Mouse (Mus musculus) monocyte, adult 2 months (primary cell): ENCODE measurements around the gene 4930432M17Rik.

ENCODE experiments used
- DNase-seq, 2 experiments: peaks; one replicate each; pipeline ENCODE4 v3.0.0; 2022; ENCODE audit warnings: low spot score in 2 of 2, low read depth in 1 of 2

The 4930432M17Rik gene

GRCm38 (mm10) chr3:121672135-121672790 lies 1.7 kb downstream of the 4930432M17Rik start:
- DNase-seq = no peak

GRCm38 (mm10) chr3:121678935-121679334 lies 8.4 kb downstream of the 4930432M17Rik start:
- DNase-seq = no peak

GRCm38 (mm10) chr3:121679443-121679842 lies 8.9 kb downstream of the 4930432M17Rik start:
- no peak for DNase-seq

- DNase-seq = no peak
Measured at GRCm38 (mm10) chr3:121680187-121680586, 9.6 kb downstream of the 4930432M17Rik start.

- no peak for DNase-seq
Measured at GRCm38 (mm10) chr3:121682439-121683411, 12.2 kb downstream of the 4930432M17Rik start.

- no peak for DNase-seq
Measured at GRCm38 (mm10) chr3:121684552-121684951, 14.0 kb downstream of the 4930432M17Rik start.

GRCm38 (mm10) chr3:121684963-121685362 lies 14.4 kb downstream of the 4930432M17Rik start:
- DNase-seq = no peak

- DNase-seq = no peak
Measured at GRCm38 (mm10) chr3:121685985-121686384, 15.4 kb downstream of the 4930432M17Rik start.

- no peak for DNase-seq
Measured at GRCm38 (mm10) chr3:121686408-121686911, 15.9 kb downstream of the 4930432M17Rik start.

GRCm38 (mm10) chr3:121687741-121688140 lies 17.2 kb downstream of the 4930432M17Rik start:
- DNase-seq = no peak

- no peak for DNase-seq
Measured at GRCm38 (mm10) chr3:121689029-121689428, 18.5 kb downstream of the 4930432M17Rik start.

GRCm38 (mm10) chr3:121689697-121690096 lies 19.1 kb downstream of the 4930432M17Rik start:
- DNase-seq = no peak

GRCm38 (mm10) chr3:121693001-121693730 lies 22.6 kb downstream of the 4930432M17Rik start:
- peak; percentile 24 to 42 for DNase-seq

- DNase-seq = no peak
Measured at GRCm38 (mm10) chr3:121693746-121694145, 23.2 kb downstream of the 4930432M17Rik start.

GRCm38 (mm10) chr3:121697169-121697568 lies 26.6 kb downstream of the 4930432M17Rik start:
- no peak for DNase-seq

- no peak for DNase-seq
Measured at GRCm38 (mm10) chr3:121699401-121699800, 28.8 kb downstream of the 4930432M17Rik start.

GRCm38 (mm10) chr3:121699849-121700248 lies 29.3 kb downstream of the 4930432M17Rik start:
- DNase-seq = no peak

- DNase-seq = no peak
Measured at GRCm38 (mm10) chr3:121700364-121700952, 29.9 kb downstream of the 4930432M17Rik start.

GRCm38 (mm10) chr3:121703155-121703879 lies 32.8 kb downstream of the 4930432M17Rik start:
- DNase-seq = no peak

- DNase-seq = no peak
Measured at GRCm38 (mm10) chr3:121703880-121704243, 33.3 kb downstream of the 4930432M17Rik start.
